Mouse (Mus musculus) kidney, adult 18-20 months (tissue): Measurements from ENCODE around the gene Mid1.
A peak's percentile ranks its signal among the peaks of the same experiment; 100 is the strongest.
"Not testable (repeated sequence)": the region's sequence is repeated elsewhere in the genome, so short reads cannot be mapped to it uniquely, and the experiment has no call there.

Experiments used
- DNase-seq: peaks from one replicate; pipeline ENCODE4 v3.0.0; 2021

The Mid1 gene

DNA sequence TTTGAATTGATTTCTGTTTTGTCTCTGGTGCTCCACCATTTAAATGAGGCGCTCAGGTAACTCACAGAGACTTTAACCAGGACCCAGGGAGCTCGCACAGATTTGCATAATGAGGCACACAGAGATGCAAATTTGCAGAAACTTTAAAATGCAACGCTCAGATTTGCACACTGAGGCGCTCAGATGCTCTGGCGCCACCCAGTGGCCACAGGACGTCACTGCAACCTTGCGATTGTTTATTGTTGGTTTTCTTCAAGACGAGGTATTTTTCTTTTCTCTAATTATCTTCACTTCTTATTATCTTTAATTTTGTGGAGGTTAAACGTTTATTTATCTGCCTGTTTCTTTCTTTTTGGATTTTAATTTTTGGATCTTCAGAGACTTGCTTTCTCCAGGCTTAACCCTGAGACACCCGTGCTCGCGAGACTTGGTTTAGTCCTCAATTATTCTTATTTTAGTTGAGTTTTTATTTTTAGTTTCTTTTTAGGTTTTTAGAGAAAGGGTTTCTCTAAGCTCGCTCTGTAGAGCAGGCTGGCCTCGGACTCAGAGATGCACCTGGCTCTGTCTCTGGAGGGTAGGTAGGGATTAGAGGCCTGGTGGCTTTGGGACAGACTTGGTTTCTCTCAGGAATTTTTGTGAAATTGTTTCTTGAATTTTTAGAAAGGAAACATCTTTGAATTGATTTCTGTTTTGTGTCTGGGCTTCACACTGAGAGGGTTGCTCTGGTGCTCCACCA is 335.1 kb downstream of the Mid1 start:
- peak; percentile 100 for DNase-seq

- DNase-seq: peak; percentile 96
Observed at GRCm38 (mm10) chrX:170020690-170021050, 335.7 kb downstream of the Mid1 start.

DNA sequence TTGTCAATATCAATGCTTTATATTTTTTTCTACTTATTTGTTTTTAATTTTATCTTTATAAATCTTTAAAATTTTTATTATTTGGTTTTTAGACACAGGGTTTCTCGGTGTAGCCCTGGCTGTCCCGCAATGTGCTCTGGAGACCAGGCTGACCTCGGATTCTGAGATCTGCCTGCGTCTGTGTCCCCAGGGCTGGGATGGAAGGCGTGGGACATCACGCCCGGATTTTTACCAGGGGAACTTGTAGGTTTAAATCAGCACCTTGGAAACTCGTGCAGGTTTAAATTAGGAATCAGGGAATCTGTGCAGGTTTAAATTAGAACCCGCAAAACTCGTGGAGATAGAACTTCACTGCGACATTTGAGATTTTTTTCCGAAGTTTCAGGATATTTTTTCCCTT is 336.2 kb downstream of the Mid1 start:
- DNase-seq: not testable (repeated sequence)

DNA sequence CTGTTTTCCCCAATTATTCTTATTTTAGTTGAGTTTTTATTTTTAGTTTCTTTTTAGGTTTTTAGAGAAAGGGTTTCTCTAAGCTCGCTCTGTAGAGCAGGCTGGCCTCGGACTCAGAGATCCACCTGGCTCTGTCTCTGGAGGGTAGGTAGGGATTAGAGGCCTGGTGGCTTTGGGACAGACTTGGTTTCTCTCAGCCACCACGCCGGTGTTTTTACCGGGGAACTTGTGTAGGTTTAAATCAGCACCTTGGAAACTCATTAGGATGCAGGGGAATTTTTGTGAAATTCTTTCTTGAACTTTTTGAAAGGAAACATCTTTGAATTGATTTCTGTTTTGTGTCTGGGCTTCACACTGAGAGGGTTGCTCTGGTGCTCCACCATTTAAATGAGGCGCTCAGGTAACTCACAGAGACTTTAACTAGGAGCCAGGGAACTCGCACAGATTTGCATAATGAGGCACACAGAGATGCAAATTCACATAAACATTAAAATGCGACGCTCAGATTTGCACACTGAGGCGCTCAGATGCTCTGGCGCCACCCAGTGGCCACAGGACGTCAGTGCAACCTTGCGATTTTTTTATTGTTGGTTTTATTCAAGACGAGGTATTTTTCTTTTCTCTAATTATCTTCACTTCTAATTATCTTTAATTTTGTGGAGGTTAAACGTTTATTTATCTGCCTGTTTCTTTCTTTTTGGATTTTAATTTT is 336.9 kb downstream of the Mid1 start:
- peak; percentile 91 for DNase-seq
